Mouse (Mus musculus) small intestine, adult 2 months (tissue): ENCODE measurements around the gene Galp.

Experiments used
- CTCF ChIP-seq: fragments of 200-500 bp; IDR thresholded peaks from 2 replicates; pipeline ENCODE4 v1.5.1; 2012; ENCODE audit warnings: low read depth, mild to moderate bottlenecking, control low read depth, inconsistent platforms, low read length, moderate library complexity, mixed read lengths; ENCODE audit not compliant: insufficient replicate concordance, insufficient read length; ENCODE audit errors: extremely low read depth
- POLR2A ChIP-seq: fragments of 200-500 bp; IDR thresholded peaks from 2 replicates; pipeline ENCODE4 v1.6.1; 2012; ENCODE audit warnings: low read depth, mild to moderate bottlenecking, control low read depth, inconsistent platforms, low read length, moderate library complexity

DNA sequence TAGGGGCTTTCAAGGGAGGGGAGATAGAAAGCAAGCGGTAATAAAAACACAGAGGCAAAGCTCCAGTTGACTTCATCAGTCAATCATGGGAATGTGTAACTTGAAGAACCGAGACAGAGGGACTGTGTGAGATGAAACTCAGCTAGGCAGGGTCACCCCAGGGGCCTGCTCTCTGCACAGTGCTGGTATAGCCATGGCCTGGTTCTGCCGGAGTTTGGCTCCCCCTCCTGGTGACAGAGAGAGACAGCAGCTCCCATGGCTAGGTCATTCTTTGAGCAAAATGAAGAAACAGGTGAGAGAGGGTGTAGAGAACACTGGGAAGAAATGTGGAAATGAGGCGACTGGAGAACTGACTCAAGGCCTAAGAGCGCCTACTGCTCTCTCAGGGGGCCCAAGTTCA is 2.8 kb upstream of the Galp start:
- peak; percentile 88; the same call in 1 of the 2 replicates for TF ChIP-seq CTCF
- no peak for TF ChIP-seq POLR2A
